Mouse (Mus musculus) telencephalon, adult 2 months (tissue): ENCODE results near the gene Gria4.
A peak's percentile ranks its signal among the peaks of the same experiment; 100 is the strongest.
"Not testable (repeated sequence)": the region's sequence is repeated elsewhere in the genome, so short reads cannot be mapped to it uniquely, and the experiment has no call there.

Experiments used
- DNase-seq: peaks from one replicate; pipeline ENCODE4 v3.0.0-alpha.2; 2011; ENCODE audit warnings: low read depth, low spot score

Gria4 gene

DNA sequence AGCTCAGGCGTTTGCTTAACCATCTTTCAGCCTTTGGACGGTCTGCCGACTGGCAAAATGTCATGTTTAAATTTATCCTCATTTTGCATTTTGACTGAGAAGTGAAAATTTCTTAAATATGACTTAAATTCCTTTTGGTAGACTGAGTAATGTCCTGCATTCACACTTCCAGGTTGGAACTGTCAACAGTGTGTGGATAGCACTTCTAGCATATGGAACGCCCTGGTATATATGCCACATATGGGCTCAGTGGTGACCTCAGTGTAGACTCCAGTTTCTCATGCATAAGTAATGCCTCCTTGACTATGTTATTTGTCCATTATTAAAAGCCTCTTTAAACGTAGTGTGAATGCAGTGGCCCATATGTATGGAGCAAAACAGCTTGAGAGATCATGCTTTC lies 222.4 kb downstream of the Gria4 start:
- DNase-seq, result peak; percentile 55

DNA sequence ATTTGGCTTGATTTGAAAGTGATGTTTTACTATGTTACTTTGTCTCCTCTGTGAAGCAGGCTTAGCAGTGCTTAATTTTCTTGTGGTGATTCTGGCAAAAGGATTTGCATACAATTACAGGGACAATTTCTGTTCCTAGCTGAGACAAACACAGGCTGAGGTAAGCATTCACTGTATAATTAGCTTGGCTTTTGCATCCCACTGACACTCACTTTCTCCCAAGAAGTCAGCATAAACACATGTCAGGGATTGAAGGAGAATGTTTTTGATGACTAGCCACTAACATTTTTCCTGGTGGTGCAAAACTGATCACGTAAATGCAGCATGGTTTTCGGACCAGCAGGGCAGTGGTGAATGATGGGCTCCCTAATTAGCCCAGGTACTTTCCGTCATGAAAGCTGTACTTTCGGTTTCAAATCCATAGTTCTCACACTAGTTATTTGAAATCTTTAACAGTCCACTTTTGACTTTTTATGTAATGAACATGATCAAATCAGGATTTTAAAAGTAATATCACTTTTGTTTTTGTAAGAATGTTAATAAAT lies 240.5 kb downstream of the Gria4 start:
- DNase-seq, result no peak

DNA sequence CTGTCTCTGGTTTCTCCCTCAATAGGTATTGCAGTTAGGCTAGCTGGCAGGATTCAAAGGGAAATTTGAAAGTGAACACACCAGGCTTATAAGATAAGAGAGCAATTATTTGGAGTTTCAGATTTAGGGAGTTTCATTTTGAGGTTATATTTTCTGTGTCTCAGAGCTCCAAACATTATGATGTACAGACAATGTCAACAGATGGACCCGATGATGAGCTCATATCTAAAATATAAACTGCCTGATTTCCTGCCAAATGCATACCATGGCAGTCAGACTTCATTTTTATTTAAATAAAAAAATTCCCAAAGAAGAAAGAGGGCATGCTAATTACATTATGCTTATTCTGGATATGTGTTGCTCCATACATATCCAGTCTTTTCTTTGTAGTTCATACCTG lies 256.8 kb downstream of the Gria4 start:
- DNase-seq, result peak; percentile 29

DNA sequence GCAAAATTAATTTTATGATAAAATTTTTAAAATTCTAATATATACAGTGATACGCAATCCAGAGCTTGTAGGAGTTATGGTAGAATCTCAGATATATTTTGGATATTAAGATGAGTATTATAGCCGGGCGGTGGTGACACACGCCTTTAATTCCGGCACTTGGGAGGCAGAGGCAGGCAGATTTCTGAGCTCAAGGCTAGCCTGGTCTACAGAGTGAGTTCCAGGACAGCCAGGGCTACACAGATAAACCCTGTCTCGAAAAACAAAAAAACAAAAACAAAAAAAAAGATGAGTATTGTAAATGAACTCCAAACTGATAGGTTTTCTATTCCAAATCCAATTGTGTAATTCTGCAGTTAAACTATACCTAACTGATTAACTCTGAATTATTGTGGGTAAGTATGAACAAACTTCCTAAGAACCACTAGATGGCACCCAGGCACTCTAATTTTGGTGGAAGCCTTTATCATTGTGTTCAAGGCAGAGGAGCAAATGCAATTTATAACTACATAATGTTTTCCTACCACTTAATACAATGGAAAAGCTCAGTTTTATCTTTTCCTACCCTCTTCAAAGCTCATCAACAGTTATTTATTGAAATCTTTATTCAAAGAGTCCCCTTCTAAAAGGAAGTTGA lies 259.4 kb downstream of the Gria4 start:
- DNase-seq, result peak; percentile 68

DNA sequence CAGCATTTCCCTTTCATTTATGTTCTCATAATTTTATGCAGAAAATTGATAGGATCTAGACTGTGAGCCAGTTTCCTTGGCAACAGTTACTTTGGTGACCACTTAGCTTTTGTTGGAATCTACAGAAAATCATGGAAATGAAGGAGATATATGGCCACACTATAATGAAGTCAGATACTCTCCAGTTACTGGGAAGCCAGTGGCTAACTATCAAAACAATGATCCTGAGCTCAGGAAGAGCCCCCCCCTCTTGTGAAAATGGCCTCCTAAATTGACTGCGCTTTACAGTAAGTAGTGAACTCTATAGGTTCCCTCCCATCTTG lies 281.5 kb downstream of the Gria4 start:
- peak; percentile 63 for DNase-seq

DNA sequence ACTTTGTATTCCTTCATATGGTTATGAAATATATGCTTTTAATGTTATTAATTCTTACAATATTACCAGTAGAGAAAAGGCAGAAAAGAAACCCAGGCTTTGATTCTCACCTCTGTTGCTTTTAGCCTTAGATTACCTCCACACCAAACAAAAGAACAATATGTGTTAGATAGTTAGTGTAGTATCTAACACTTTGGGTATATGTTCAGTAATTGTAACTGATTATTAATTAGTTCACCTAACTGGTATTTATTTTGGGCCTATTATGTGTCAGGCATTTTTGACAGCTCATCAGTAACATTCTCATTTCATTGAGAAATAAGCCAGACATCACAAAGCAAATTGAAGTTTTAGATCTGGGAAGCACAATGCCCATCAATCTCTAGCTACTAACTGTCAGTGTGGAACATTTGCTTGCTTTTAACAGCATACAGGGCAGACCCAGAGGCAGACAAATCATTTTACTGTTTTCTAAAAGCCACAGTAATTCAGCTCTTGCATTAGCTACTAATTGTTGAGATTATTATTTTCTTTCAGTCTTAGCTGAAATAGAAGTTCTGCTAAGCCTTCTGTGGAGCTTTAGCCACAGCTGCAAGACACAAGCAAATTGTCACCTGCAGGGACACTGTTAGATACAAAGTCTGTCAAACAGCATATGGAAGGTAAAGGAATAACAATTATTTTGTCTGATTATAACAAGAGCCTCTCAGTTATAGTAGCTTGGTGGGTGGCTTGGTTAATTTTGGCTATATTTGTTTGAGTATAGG lies 282.1 kb downstream of the Gria4 start:
- DNase-seq, result no peak

DNA sequence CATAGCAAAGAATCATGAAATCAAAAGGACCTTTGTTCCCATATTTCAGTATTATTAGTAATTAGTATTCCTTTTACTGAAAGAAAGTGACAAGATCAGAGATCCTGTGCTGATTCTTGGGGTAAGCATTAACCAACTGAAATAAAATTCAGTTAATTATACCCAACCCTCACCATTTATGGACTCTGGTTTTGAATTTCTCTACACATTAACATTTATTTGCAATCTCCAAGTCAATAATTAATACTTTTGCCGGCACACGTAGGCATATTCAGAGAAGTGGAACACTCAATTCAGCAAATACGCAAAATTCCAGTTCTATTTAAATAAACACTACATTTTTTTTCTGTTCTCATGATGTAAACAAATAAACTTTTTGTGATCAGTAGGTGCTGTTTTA lies 289.9 kb downstream of the Gria4 start:
- no peak for DNase-seq

DNA sequence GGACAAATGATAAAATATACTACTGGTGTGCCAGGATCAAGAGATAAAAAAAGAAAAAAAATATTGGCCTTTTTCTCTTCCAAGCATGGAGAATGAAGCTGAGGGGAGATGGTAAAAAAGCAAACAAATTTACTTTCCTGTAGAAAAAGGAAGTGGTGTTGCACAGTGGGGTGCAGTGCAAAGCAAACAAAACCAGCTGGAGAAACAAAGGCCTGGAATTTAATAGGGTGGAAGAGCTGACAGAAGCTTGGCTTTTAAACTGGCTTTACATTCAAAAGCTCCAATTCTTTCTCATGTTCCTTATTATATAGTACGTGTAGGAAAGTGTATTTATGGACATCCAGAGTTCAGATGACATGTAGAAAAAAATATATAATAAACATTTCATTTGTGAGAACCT lies 290.9 kb downstream of the Gria4 start:
- no peak for DNase-seq

DNA sequence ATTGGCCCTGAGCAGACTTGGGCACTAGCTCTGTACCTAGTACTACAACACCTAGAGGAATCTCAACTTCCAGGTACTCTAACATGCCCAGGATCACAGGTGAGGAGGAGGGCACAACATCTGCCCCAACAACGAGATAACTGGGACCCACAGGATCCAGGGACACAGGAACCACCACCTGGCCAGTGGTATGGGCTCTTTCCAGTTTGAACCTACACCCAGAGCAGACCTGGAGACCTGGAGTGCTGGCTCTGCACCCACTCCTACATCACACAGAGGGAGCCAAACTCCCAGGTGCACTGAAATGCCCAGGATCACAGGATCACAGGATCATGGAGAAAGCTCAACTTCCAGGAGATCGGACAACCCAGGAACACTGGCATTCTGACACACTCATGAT lies 309.6 kb downstream of the Gria4 start:
- no peak for DNase-seq

DNA sequence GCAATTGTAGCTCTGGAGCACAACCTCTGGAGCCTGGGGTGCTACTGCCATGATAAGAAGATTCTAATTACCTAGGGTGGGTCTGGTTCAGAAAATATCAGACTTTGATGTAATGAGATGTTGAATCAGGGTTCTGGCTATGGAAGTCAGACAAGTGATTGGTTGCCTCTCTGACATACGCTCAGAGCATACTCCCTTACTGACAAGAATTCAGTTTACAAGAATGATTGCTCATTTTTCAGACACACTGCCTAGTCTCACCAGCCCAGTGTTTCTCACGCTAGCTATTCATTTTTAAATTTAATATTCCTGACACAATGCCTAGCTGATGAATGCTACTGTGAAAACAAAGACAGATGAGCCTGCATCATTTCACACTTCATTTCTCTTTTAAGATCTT lies 311.5 kb downstream of the Gria4 start:
- no peak for DNase-seq

DNA sequence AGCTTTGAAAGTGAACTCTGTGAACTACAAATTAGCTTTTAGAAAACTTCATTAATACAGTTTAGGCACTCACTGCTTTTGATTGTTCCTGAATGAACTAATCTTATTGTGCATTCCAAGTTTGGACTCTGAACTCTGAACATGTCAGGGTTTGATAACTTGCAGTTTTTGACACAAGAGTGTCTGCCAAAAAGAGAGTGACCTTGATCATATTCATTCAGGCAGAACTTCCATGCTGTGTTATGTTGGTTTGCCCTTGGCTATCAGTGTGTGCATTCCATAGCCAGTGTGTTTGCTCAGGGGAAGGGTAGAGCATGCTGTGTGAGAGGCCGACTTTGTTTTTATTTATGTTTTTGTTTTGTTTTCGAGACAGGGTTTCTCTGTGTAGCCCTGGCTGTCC lies 325.2 kb downstream of the Gria4 start:
- DNase-seq, result no peak

DNA sequence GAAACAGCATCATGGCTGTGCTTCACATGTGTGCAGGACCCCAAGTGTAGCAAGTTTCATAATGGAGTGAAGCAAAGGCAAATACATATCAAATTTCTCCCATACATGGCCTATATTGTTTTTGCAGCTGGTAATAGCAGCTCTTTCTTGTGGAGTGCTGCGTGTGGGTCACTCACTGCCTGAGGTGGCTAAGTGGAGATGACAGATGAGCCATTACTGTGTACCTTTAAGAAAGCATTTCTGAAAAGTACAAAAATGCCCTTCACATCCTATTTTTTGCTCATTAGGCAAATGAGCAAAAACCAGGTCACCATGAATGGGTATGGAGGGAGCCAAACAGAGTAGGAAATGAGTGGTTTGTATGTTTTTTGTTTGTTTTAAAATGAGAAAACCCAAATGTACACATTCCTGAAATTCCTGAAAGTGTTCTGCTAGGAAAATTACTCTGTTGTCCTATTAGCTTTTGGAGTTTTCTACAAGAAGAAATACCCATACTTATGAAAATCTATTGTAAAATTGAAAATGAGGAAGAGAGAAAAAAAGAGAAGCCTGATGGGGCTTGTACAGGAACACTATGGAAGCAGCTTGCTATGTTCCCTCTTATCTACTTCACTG lies 336.5 kb downstream of the Gria4 start:
- DNase-seq, result no peak

DNA sequence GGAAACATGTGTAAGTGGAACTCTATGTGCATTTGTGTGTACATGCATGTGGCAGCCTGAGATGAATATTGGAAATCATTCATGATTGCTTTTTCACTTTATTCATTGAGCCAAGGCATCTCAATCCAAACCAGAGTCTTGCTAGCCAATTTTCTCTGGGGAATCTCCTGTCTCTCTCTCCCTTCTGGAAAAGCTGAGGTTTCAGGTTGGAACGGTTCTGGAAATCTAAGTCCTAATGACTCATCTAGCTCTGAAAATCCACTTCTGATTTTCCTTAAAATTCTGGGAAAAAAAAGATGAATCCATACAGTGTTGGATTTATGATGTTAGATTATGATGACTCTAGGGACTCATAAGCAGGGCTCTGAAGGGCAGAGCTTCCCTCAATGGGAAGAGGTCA lies 337.8 kb downstream of the Gria4 start:
- DNase-seq, result peak; percentile 15

DNA sequence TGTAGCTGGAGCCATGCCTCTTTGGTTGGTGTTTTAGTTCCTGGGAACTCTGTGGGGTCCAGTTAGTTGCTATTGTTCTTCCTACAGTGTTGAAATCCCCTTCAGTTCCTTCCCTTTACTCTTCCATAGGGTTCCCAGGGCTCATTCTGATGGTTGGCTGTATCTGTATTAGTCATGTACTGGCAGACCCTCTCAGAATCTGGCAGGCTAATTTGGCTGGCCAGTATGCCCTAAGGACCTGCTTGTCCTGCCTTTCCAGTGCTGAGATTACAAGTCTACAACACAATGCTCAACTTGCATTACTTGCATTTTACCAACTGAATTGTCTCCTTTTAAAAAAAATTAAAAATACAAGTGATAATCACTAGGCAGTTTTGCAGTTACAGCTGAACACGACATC lies 338.4 kb downstream of the Gria4 start:
- no peak for DNase-seq

DNA sequence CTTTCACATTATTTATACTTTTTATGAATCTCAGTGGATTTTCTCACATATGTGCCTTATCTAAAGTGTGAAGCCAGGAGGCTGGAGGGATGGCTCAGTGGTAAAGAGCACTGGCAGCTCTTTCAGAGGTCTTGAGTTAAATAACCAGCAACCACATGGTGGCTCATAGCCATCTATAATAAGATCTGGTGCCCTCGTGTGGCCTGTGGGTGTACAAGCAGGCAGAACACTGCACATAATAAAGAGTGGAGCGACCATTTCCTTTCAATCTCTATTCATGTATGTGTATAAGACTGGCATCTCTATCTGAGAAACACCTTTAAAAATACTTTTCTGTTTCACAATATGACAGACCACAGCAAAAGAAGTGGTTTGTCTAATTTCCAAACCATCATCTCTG lies 353.1 kb downstream of the Gria4 start:
- no peak for DNase-seq

DNA sequence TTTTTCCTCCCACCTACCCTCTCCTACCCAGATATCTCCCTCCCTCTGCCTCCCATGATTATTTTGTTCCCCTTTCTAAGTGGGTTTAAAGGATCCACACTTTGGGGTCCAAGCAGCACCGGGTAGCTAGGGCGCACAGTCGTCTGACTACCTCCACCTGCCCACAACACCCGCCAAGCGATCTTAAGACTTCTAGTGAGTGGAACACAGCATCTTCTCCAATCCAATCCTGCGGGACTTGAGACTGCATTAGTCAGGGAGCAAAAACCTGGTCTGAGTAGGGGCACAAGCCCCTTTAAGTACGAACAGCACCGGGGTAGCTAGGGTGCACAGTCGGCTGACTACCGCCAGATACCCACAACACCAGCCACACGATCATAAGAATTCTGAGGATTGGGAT lies 395.2 kb downstream of the Gria4 start:
- DNase-seq, result not testable (repeated sequence)

DNA sequence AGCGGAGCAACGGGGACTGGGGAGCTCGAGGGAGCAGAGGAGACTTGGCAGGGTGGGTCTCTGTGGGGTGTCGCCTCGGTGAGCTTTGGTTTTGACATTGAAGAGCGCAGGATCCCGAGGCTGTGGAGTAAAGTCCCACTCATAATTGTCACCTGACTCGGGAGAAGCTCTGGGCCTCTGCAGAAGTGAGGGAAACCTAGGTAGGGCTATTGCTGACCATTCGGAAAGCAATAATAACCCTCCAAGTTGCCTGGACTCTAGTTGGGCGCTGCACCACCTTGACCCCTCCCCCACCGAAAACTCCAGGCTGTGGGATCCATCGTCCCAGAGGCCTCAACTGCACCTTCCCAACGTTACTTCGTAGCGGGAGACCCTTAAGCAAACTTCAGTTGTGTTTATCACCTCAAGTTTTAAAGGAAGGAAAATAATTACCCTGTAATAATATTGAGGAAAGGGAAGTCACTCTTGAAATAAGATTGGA lies 419.4 kb downstream of the Gria4 start:
- DNase-seq, result no peak

DNA sequence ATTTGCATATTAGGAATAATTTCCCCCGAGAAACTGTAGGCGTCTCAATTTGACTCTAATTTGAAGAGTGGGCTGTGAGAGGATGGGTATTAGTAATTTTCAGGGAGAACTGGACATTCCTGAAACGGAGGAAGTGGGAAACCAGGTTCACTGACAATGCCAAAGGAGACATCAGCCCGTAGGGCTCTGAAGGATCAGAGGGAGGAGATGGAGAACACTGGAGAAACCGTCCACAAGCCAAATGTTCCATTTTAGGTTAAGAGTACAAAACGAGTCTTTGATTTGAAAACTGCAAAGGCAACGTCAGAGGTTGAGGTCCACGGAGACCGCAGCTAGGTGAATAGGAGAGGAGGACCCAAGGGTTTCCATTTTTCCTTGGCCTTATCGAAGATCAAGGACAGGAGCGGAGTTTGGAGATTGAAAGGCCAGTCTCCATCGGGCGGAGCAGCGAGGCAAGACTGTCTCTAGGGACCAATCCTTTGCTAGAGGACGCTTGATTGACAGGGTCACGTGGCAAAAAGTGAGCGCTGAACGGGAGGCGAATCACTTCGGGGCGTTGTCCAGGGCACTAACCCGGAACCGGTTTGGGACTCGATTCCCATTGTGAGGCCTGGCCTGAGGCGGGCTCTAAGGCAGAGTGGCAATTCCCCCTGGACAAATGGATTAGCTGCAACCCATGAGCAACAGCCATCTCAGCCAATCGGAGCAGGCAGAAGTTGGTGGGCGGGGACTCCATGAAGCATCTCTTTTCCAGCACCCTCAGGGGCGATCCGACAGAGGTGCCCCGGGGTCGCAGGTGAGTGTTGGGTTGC lies 420.0 kb downstream of the Gria4 start, which contains the start of gene Msantd4:
TSS of gene Msantd4 (plus strand) at position 735 of the 812 bp plus-strand sequence.
- DNase-seq, result peak; percentile 99
